Mouse (Mus musculus) MEL (cell line): ENCODE results near the gene Gm28870. TPM values are rescaled to one million over a fixed set of nuclear protein-coding genes. Genes with fewer than 3 reads are reported as not detected.
"Not testable (repeated sequence)": the region's sequence is repeated elsewhere in the genome, so short reads cannot be mapped to it uniquely, and the experiment has no call there.

Experiments
- DNase-seq: peaks from one replicate; pipeline ENCODE4 v3.0.0; 2011; ENCODE audit warnings: low read depth, low spot score
- H3K27ac ChIP-seq: 2 replicates; pipeline ENCODE4 v1.5.1; 2012; ENCODE audit warnings: low read depth, mild to moderate bottlenecking, control low read depth, low read length, moderate library complexity; ENCODE audit not compliant: control insufficient read depth
- H3K27me3 ChIP-seq, 2 experiments: fragments of 150-350 bp in 1 of 2; sonication (generic) in 1 of 2; 2 replicates each; pipeline ENCODE4 v1.6.1; 2012; ENCODE audit warnings: low read length in 2 of 2, mild to moderate bottlenecking in 2 of 2, improper control_type of control experiment in 1 of 2, moderate library complexity in 1 of 2; ENCODE audit not compliant: insufficient read depth in 2 of 2, control insufficient read depth in 1 of 2
- H3K36me3 ChIP-seq, 2 experiments: 2 replicates each; pipeline ENCODE4 v1.6.1; 2012 to 2014; ENCODE audit warnings: low read length in 2 of 2, improper control_type of control experiment in 1 of 2, inconsistent platforms in 1 of 2, mild to moderate bottlenecking in 1 of 2; ENCODE audit not compliant: insufficient read depth in 2 of 2, control insufficient read depth in 1 of 2
- H3K4me1 ChIP-seq, 2 experiments: fragments of 150-350 bp in 1 of 2; sonication (generic) in 1 of 2; 2 replicates each; pipeline ENCODE4 v1.6.1; 2012; ENCODE audit warnings: low read length in 2 of 2, improper control_type of control experiment in 1 of 2, mild to moderate bottlenecking in 1 of 2; ENCODE audit not compliant: insufficient read depth in 2 of 2, control insufficient read depth in 1 of 2
- H3K4me3 ChIP-seq, 2 experiments: fragments of 150-350 bp in 1 of 2; sonication (generic) in 1 of 2; 2 replicates each; pipeline ENCODE4 v1.5.1; 2012; ENCODE audit warnings: low read depth in 2 of 2, low read length in 2 of 2, mild to moderate bottlenecking in 2 of 2, moderate library complexity in 2 of 2, control low read depth in 1 of 2, improper control_type of control experiment in 1 of 2; ENCODE audit not compliant: control insufficient read depth in 1 of 2, insufficient read depth in 1 of 2
- H3K79me2 ChIP-seq: 2 replicates; pipeline ENCODE4 v1.6.1; 2012; ENCODE audit warnings: mild to moderate bottlenecking, low read length, moderate library complexity; ENCODE audit not compliant: control insufficient read depth, poor library complexity, insufficient read depth
- H3K9ac ChIP-seq: 2 replicates; pipeline ENCODE4 v1.6.1; 2012; ENCODE audit warnings: low read depth, mild to moderate bottlenecking, control low read depth, low read length, moderate library complexity; ENCODE audit not compliant: control insufficient read depth, poor library complexity, severe bottlenecking
- H3K9me3 ChIP-seq: fragments of 150-350 bp; sonication (generic); replicated peaks from 2 replicates; pipeline ENCODE4 v1.6.1; 2012; ENCODE audit warnings: mild to moderate bottlenecking, low read length, improper control_type of control experiment, moderate library complexity; ENCODE audit not compliant: insufficient read depth
- polyA plus RNA-seq, 2 experiments: library from polyadenylated mRNA; stranded (reverse) in 1 of 2; unstranded in 1 of 2; fragments of >175 nt in 1 of 2; fragments of >200 nt in 1 of 2; gene quantifications; 2 replicates each; pipeline versions ENCODE4 v1.2.1 to v1.2.4; 2012; ENCODE audit warnings: low replicate concordance in 2 of 2, low read depth in 1 of 2; ENCODE audit not compliant: insufficient read length in 2 of 2, insufficient read depth in 1 of 2, missing spikeins in 1 of 2
- total RNA-seq: library from RNA; depleted of rRNA; stranded (reverse); fragments of 300-350 nt; gene quantifications from 2 replicates; pipeline ENCODE4 v1.2.3, GENCODE M21; 2012; rRNA removed

Gene Gm28870
- not detected in 2 replicates for total RNA-seq
- not detected for polyA plus RNA-seq

GRCm38 (mm10) chrY:50096976-50097375 is at the start of gene Gm28870:
TSS of gene Gm28870 (plus strand) at chrY:50097276.
- H3K4me1 ChIP-seq, DNase-seq, H3K9me3 ChIP-seq, H3K27ac ChIP-seq, H3K4me3 ChIP-seq, H3K27me3 ChIP-seq, H3K9ac ChIP-seq, H3K36me3 ChIP-seq, H3K79me2 ChIP-seq: not testable (repeated sequence)
